Mouse (Mus musculus) embryonic facial prominence, embryonic 10.5 days (tissue): Measurements from ENCODE around the gene Ccdc158. TPM values are rescaled to one million over a fixed set of nuclear protein-coding genes. Genes with fewer than 3 reads are reported as not detected.
A peak's percentile ranks its signal among the peaks of the same experiment; 100 is the strongest.

Source experiments
- DNase-seq: peaks from one replicate; pipeline ENCODE4 v3.0.0-alpha.2; 2017; ENCODE audit warnings: low spot score
- H3K27ac ChIP-seq: fragments of 300-500 bp; sonication (generic); replicated peaks from 2 replicates; pipeline ENCODE4 v1.5.1; 2016; ENCODE audit warnings: mild to moderate bottlenecking
- H3K27me3 ChIP-seq: fragments of 300-500 bp; sonication (generic); replicated peaks from 2 replicates; pipeline ENCODE4 v1.6.1; 2016; ENCODE audit warnings: low read depth, mild to moderate bottlenecking; ENCODE audit not compliant: poor library complexity, severe bottlenecking
- H3K36me3 ChIP-seq: fragments of 300-500 bp; sonication (generic); replicated peaks from 2 replicates; pipeline ENCODE4 v1.6.1; 2016; ENCODE audit warnings: mild to moderate bottlenecking, moderate library complexity
- H3K4me1 ChIP-seq: fragments of 300-500 bp; sonication (generic); 2 replicates; pipeline ENCODE4 v1.6.1; 2016
- H3K4me3 ChIP-seq: fragments of 300-500 bp; sonication (generic); 2 replicates; pipeline ENCODE4 v1.5.1; 2016; ENCODE audit warnings: mild to moderate bottlenecking, moderate library complexity
- H3K9me3 ChIP-seq: fragments of 300-500 bp; sonication (generic); 2 replicates; pipeline ENCODE4 v1.6.1; 2016; ENCODE audit warnings: mild to moderate bottlenecking
- WGBS: fragments of 180-500 bp; shearing (Covaris S2); methylation state at CpG from one replicate; pipeline ENCODE4 v1.1.7; 2016; 5-methylcytosine and 5-hydroxymethylcytosine counted together
- polyA plus RNA-seq: library from polyadenylated mRNA; unstranded; fragments of >200 nt; fragmentation: Nextera tagmentation; extraction: Ambion mirVana; gene quantifications from 2 replicates; pipeline ENCODE4 v1.2.1, GENCODE M21; 2016

Gene Ccdc158
- polyA plus RNA-seq, 1 experiment from 2014 or later = 0.54 TPM

DNA sequence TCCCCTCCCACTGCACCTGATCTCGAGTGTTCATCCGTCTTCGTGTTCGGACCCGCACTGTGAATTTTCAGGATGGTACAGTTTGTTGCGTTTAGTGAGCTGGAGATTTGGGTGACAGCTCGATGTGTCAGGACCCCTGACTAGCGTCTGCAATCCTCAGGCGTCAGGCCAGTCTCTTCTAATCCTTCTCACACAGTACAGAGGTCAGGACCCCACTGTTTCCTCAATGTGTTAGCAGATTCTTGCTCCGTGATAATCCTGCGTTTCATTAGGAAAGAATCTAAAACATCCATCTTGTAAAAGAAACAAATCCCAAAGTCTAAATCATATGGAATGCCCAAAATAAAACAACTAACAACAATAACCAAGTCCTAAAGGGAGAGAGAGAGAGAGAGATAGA lies 26.7 kb upstream of the Ccdc158 start:
- Histone ChIP-seq H3K36me3 (no peaks in the 10 kb centered on the region), H3K27me3 (no peaks in the 10 kb centered on the region), H3K4me1 (peaks cover 34% of the 10 kb centered on the region), H3K4me3 (no peak overlapping the region), H3K27ac (no peak overlapping the region), H3K9me3 (no peaks in the 10 kb centered on the region)
- WGBS = 42% methylated on average over 11 of the region's 11 CpGs
- DNase-seq = no peak

DNA sequence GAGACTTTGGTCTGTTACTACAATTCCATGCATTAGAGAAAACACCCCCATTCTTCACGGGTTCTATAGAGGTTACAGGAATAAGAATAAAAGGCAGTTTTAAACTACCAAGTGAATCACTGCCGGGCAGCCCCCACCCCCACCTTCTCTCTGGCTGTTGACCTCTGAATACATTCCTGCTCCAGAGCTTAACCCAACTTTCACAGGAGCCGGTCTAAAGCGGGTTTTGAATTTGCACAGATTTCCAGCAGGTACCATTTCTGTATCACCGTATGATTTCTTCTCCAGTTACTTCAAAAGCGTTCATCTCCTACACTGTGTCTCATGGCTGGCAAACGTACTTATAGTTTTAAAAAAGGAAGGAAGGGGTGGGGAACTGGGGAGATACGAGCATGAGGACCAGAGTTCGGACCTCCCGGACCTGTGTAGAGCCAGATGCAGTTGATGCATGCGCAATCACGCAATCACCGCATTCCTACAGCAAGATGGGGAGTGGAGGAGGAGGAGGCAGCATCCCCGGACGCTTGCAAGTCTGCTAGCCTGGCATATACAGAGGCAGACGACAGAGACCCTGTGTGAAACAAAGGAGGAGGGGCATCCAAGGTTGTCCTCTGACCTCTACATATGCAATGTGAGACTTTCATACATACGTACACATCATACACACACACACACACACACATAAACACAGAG lies 23.9 kb upstream of the Ccdc158 start:
- Histone ChIP-seq H3K4me3 (peak overlapping the region; percentile 49), H3K27ac (peak overlapping the region; percentile 81), H3K4me1 (peaks cover 24% of the 10 kb centered on the region), H3K9me3 (no peaks in the 10 kb centered on the region), H3K27me3 (no peaks in the 10 kb centered on the region), H3K36me3 (no peaks in the 10 kb centered on the region)
- WGBS = 13% methylated on average over 17 of the region's 17 CpGs
- DNase-seq = peak; percentile 56

DNA sequence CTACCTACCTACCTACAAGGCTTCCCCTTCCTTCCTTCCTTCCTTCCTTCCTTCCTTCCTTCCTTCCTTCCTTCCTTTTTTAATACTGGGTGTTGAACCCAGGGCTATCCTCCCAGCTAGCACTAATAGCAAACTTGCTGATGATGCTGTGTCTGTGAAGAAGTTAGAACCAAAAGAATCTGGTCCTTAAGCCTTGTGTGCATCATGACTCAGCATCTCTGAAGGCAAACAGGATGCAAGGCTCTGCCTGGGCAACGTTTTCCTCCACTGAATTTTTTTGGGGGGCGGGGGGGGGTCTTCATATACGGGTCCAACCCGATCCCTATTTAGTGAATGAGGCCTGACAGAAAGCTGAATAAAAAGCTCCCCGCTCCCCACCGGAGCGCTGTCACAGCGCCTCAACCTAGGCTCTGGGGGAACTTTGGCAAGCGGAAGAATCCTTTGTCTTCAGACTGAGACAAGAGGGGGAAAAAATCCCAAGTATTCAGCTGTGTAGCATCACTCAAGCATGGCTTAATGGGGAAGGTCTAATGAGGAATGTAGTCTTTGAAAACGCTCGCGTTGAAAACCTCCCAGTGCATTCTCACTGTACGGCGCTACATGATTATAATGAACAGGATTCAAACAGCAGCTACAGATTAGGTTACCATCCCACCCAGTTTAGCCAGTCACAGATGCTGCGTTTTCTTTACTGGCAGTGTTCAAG lies 23.2 kb upstream of the Ccdc158 start:
- Histone ChIP-seq H3K27me3 (no peaks in the 10 kb centered on the region), H3K27ac (peak overlapping the region; percentile 81), H3K9me3 (no peaks in the 10 kb centered on the region), H3K4me3 (peak overlapping the region; percentile 49), H3K36me3 (peaks cover 3% of the 10 kb centered on the region; the same call in 1 of the 2 replicates), H3K4me1 (peaks cover 24% of the 10 kb centered on the region)
- 2% methylated on average over 15 of the region's 15 CpGs for WGBS
- DNase-seq = peak; percentile 60

DNA sequence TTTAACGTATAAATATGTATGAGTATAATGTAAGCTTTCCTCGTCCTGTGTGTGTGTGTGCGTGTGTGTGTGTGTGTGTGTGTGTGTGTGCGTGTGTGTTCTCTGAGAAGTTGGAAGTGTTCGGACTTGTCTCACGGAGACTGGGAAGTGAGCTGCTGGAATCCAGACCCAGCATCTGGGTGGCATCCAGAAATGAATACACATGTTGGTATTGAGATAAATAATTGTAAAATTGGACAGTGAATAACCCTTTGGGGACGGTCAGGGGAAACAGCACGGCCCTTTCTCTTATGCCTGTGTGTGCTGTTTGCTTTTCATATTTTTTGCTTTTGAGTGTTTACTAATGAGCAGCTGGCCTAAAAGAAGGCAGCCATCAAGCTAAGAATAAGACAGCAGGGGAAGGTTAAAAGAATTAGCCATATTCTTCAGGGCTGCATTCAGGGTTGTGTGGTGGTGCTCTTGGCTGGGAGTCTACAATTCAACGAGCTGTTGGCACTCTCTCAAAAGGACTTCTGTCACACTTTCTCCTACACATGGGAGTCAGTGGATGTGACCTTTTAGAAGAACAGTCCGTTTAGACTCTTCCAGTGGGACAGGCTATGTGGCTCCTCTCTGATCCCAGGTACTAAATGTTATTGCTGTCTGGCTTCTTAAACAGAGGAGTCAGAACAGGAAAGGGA lies 19.4 kb upstream of the Ccdc158 start:
- no peak overlapping the region for H3K27ac ChIP-seq
- H3K4me3 ChIP-seq = no peak overlapping the region
- H3K36me3 ChIP-seq = peaks cover 3% of the 10 kb centered on the region; the same call in 1 of the 2 replicates
- WGBS = 86% methylated on average over 10 of the region's 10 CpGs
- no peak for DNase-seq
- no peaks in the 10 kb centered on the region for H3K9me3 ChIP-seq
- peaks cover 18% of the 10 kb centered on the region for H3K4me1 ChIP-seq
- H3K27me3 ChIP-seq = no peaks in the 10 kb centered on the region

DNA sequence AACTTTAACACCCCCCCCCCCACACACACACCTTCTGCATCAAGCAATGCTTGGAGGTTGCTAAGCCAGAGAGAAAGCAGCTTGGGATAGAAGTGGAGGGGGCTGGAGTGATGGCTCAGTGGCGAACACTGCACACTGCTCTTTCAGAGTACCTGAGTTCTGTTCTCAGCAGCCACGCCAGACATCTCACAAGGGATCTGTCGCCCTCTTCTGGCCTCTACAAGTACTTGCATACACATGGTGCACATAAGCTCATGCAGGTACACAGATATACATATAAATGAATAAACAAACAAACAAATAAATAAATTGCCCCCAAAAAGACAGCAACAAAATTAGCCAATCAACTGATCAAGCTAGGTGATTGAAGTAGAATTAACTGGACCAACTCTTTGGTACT lies 18.7 kb upstream of the Ccdc158 start:
- H3K27me3 ChIP-seq = no peaks in the 10 kb centered on the region
- H3K4me1 ChIP-seq = peaks cover 11% of the 10 kb centered on the region
- DNase-seq = no peak
- WGBS = 87% methylated on average over 3 of the region's 3 CpGs
- H3K4me3 ChIP-seq = no peak overlapping the region
- H3K27ac ChIP-seq = no peak overlapping the region
- H3K36me3 ChIP-seq = peaks cover 7% of the 10 kb centered on the region; the same call in 1 of the 2 replicates
- H3K9me3 ChIP-seq = peaks cover 3% of the 10 kb centered on the region

DNA sequence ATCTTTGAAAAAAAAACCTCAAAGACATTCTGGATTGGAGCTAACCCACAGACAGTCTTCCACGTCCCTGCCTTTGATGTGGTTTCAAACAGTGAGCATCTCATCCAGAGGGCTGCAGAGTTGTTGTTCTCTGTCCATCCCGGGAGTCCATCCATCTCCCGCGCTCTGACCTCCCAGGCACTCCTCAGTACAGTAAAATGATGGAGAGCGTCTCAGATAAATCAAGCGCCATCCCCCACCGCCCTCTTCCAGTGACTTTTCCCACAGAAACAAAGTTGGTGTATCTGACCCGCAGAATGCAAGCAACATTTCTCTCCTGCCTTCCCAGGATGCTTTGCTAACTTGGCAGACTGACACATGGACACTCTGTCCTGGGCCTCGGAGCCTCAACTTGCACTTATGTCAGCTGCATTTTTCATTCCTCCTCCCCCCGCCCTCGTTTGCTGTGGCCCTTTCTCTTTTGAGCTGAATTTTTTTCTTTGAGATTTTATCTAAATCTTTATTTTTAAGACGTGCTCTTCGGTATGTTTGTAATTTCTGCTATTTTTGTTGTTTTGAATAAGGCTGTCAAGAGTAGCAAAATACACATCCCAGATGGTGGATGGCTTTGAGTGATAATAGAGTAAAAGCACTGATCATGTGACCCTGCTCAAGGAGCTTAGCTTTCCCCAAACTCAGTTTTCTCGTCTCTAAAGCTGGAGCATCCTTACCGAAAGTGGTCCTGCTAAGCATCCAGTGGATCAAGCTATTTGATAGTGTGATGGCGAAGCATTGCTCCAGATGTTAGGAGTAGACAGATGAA lies 17.3 kb upstream of the Ccdc158 start:
- Histone ChIP-seq H3K27me3 (no peaks in the 10 kb centered on the region), H3K9me3 (peaks cover 4% of the 10 kb centered on the region), H3K4me1 (no peaks in the 10 kb centered on the region), H3K27ac (no peak overlapping the region), H3K4me3 (no peak overlapping the region), H3K36me3 (peaks cover 8% of the 10 kb centered on the region; the same call in 1 of the 2 replicates)
- no peak for DNase-seq
- WGBS = 76% methylated on average over 16 of the region's 16 CpGs

DNA sequence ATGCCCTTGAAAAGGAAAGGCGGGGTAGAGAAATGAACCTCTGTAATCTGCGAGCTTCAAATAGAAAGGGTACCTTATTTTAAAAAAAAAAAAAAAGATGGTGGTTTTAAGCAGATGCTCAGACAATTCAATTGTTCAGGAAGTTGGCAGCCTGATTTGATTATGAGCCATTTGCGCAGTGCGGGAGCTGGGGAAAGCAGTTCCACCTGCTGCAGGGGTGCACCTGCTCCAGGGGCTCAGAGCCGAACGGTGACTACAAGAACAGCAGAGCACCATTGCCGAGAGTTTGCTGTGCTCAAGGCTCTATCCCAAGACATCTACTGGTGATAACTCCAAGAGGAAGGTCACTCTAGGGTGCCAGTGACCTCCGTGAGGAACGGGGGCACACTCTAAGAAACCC lies 13.5 kb upstream of the Ccdc158 start:
- Histone ChIP-seq H3K4me1 (peaks cover 5% of the 10 kb centered on the region; the same call in 1 of the 2 replicates), H3K36me3 (peaks cover 5% of the 10 kb centered on the region; the same call in 1 of the 2 replicates), H3K27ac (no peak overlapping the region), H3K4me3 (no peak overlapping the region), H3K9me3 (peaks cover 4% of the 10 kb centered on the region), H3K27me3 (no peaks in the 10 kb centered on the region)
- no peak for DNase-seq
- 84% methylated on average over 9 of the region's 9 CpGs for WGBS

DNA sequence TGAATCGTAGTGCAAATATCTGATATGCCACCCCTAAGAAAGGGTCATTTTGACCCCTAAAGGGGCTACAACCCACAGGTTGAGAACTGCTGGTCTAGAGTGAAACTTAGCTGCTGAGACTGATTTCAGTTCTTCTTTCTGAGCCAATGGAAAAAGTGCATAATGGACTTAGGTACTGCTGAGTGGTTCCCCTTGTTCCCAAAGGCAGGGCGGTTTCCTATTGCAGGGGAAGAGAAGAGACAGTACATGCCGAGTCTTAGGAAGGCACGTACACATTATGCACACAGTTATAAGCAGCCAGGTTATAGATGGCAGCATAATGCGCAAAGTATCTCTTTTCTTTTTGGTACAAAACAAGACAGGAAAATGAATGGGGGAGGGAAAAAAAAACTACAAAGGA lies 13.1 kb upstream of the Ccdc158 start:
- H3K9me3 ChIP-seq = peaks cover 4% of the 10 kb centered on the region

DNA sequence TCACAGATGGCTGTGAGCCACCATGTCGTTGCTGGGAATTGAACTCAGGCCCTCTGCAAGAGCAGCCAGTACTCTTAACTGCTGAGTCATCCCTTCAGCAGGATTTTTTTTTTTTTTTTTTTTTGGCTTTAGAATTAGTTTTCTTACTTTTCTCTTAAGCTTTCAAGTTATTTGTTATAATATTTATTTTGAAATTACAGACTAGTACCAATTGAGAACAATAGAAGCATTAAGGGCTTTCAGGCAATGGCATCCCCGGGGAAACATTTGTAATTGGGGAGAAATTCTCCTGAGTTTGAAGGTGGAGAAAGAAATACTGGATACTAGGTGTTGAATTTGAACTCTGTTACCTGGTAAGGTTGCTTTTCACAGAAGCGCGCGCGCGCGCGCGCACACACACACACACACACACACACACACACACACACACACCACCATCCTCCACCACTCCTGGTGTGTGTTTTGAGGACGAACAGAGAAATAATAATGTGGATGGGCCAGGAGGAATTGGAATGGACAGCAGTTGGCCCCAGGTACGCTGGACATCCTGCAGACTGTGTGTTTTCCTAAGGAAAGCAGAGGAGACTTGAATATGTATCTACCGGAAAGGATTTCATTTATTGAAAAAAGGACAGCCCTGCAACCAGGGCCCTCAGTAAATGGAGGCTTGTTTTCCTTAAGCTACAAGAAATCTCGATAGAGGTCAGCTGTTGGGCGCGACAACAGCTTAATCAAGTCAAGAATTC lies 9.8 kb upstream of the Ccdc158 start:
- H3K36me3 ChIP-seq = 0 out of 2 replicates have a peak, but pooled peaks cover 5% of the 10 kb centered on the region
- 91% methylated on average over 16 of the region's 16 CpGs for WGBS
- H3K9me3 ChIP-seq = peaks cover 4% of the 10 kb centered on the region
- 0 out of 2 replicates have a peak overlapping the region, but pooled peaks have one; percentile 26 for H3K4me3 ChIP-seq
- no peaks in the 10 kb centered on the region; the same call in 1 of the 2 replicates for H3K27me3 ChIP-seq
- DNase-seq = no peak
- H3K27ac ChIP-seq = no peak overlapping the region
- H3K4me1 ChIP-seq = peaks cover 23% of the 10 kb centered on the region

More for the DNA sequence above, 13.1 kb upstream of the Ccdc158 start:
- Histone ChIP-seq H3K27me3 (no peaks in the 10 kb centered on the region), H3K4me3 (no peak overlapping the region), H3K27ac (no peak overlapping the region), H3K36me3 (0 out of 2 replicates have a peak, but pooled peaks cover 5% of the 10 kb centered on the region), H3K4me1 (peaks cover 9% of the 10 kb centered on the region; the same call in 1 of the 2 replicates)
- 84% methylated on average over 5 of the region's 5 CpGs for WGBS
- DNase-seq = no peak

DNA sequence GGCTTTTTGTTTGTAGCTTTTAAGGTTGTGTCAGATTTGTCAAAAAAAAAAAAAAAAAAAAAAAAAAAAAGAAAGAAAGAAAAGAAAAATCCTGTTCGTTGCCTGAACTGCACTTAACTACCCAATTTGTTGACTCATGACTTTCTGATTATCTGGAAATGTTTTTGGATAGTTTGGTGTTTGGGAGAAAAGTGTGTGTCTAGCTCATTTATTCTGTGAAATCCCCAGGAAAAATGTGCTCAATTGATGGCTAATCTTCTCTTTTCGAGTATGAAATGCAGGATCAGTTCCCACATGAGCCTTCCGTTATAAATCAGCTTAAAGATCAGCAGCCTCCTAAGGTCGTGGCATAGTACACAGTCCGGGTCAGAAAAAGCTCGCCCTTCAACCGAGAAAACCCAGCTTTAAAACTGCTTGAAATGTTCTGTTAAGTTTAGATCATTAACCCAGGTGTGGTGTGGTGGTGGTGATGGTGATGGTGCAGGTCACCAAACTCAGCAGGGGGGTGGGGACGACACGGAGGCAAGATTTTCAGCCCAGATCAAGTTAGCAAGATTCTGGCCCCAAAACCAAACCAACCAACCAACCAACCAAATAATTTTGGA lies 8.9 kb upstream of the Ccdc158 start:
- peak overlapping the region; percentile 65 for H3K4me3 ChIP-seq
- no peaks in the 10 kb centered on the region; the same call in 1 of the 2 replicates for H3K27me3 ChIP-seq
- H3K36me3 ChIP-seq = 0 out of 2 replicates have a peak, but pooled peaks cover 3% of the 10 kb centered on the region
- 18% methylated on average over 9 of the region's 9 CpGs for WGBS
- peaks cover 3% of the 10 kb centered on the region for H3K9me3 ChIP-seq
- H3K27ac ChIP-seq = peak overlapping the region; percentile 89
- DNase-seq = no peak
- H3K4me1 ChIP-seq = peaks cover 23% of the 10 kb centered on the region

DNA sequence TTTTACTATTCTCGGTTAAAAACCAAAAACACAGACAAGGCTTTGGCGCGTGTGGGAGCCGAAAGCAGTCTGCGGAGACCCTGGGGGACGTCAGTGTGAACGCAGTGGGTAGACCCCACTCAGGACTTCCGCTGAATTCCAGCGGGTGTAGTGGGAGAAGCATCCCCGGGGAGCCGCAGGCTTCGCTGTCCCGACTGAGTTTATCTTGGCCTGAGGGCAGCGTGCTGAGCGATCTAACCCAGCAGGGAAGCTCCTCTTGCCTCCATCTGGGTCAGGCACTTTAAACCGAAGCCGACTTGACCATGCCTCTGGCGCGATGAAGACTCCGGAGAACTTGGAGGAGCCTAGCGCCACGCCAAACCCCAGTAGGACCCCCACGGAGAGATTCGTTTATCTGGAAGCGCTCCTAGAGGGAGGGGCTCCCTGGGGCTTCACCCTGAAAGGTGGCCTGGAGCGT lies 8.3 kb upstream of the Ccdc158 start, which contains the start of gene Shroom3:
Gene Shroom3, plus strand, starts transcription at position 85 of the 457 bp plus-strand sequence.
- peak; percentile 66 for DNase-seq
- no peaks in the 10 kb centered on the region; the same call in 1 of the 2 replicates for H3K27me3 ChIP-seq
- H3K9me3 ChIP-seq = no peaks in the 10 kb centered on the region
- peaks cover 23% of the 10 kb centered on the region for H3K4me1 ChIP-seq
- WGBS = under 1% methylated on average over 26 of the region's 26 CpGs
- H3K4me3 ChIP-seq = peak within 1 kb of the TSS; percentile 65
- no peaks in the 10 kb centered on the region for H3K36me3 ChIP-seq
- H3K27ac ChIP-seq = peak within 1 kb of the TSS; percentile 89
